Comparison of ENCODE assay signal across 47 mouse cellular contexts in genomic region chr19:12671051-12671450, GRCm38 (mm10). TPM values are rescaled to one million over a fixed set of nuclear protein-coding genes. Genes with fewer than 3 reads are reported as not detected.
"Had no signal": no experiment of that assay in that cellular context is flagged by ENCODE, and none has a peak within 500 bp of the region (broad histone marks: within the 10 kb centered on the region; RNA-seq: fewer than 3 reads in every experiment).

No protein-coding gene starts in this region.

- H3K9me3 ChIP-seq: limb, embryonic 10.5 days; limb, embryonic 12.5 days; limb, embryonic 13.5 days; limb, embryonic 15.5 days; liver, embryonic 13.5 days; liver, embryonic 15.5 days; lung, embryonic 15.5 days; megakaryocyte, embryonic 14.5 days; midbrain, embryonic 10.5 days; midbrain, embryonic 12.5 days; midbrain, embryonic 13.5 days; midbrain, embryonic 15.5 days; neural tube, embryonic 12.5 days had no signal

- DNase-seq: left cerebral cortex, postnatal 4 days; liver; liver, embryonic 13.5 days; liver, postnatal 0 days; lung, adult 18-20 months; lung, adult 2 months; lung, embryonic 14.5 days; lung, postnatal 10 days; lung, postnatal 14 days; lung, postnatal 36 days; lung, postnatal 4 days; midbrain, embryonic 14.5 days had no signal

- H3K4me3 ChIP-seq: left cerebral cortex, adult 2 months; limb, embryonic 10.5 days; limb, embryonic 12.5 days; limb, embryonic 13.5 days; limb, embryonic 15.5 days; liver, embryonic 13.5 days; liver, embryonic 15.5 days; lung, embryonic 15.5 days; megakaryocyte, embryonic 14.5 days; midbrain, embryonic 10.5 days; midbrain, embryonic 12.5 days; midbrain, embryonic 13.5 days; midbrain, embryonic 15.5 days; myocyte; neural tube, embryonic 12.5 days had no signal

- H3K9ac ChIP-seq: limb, embryonic 12.5 days; limb, embryonic 13.5 days; limb, embryonic 15.5 days; liver, embryonic 13.5 days; liver, embryonic 14.5 days; liver, embryonic 15.5 days; liver, postnatal 0 days; lung, embryonic 14.5 days; lung, embryonic 15.5 days; midbrain, embryonic 12.5 days; midbrain, embryonic 13.5 days; midbrain, embryonic 15.5 days; neural tube, embryonic 12.5 days had no signal

- H3K36me3 ChIP-seq: limb, embryonic 10.5 days; limb, embryonic 12.5 days; limb, embryonic 13.5 days; limb, embryonic 15.5 days; liver, embryonic 13.5 days; liver, embryonic 15.5 days; lung, embryonic 15.5 days; midbrain, embryonic 10.5 days; midbrain, embryonic 12.5 days; midbrain, embryonic 13.5 days; midbrain, embryonic 15.5 days; neural tube, embryonic 12.5 days had no signal

- ATAC-seq: liver, postnatal 0 days; lung, postnatal 0 days; midbrain, embryonic 13.5 days; midbrain, embryonic 15.5 days; midbrain, embryonic 16.5 days had no signal

- H3K27me3 ChIP-seq: limb, embryonic 12.5 days; limb, embryonic 13.5 days; limb, embryonic 15.5 days; liver, embryonic 13.5 days; liver, embryonic 15.5 days; lung, embryonic 15.5 days; megakaryocyte, embryonic 14.5 days; midbrain, embryonic 12.5 days; midbrain, embryonic 13.5 days; midbrain, embryonic 15.5 days; neural tube, embryonic 12.5 days had no signal

- H3K4me1 ChIP-seq: limb, embryonic 10.5 days; limb, embryonic 12.5 days; limb, embryonic 13.5 days; limb, embryonic 15.5 days; liver, embryonic 13.5 days; liver, embryonic 15.5 days; lung, embryonic 15.5 days; megakaryocyte, embryonic 14.5 days; midbrain, embryonic 10.5 days; midbrain, embryonic 12.5 days; midbrain, embryonic 13.5 days; midbrain, embryonic 15.5 days; neural tube, embryonic 12.5 days had no signal

- H3K4me2 ChIP-seq: limb, embryonic 12.5 days; limb, embryonic 13.5 days; limb, embryonic 15.5 days; liver, embryonic 11.5 days; liver, embryonic 13.5 days; liver, embryonic 15.5 days; lung, embryonic 14.5 days; lung, embryonic 15.5 days; midbrain, embryonic 11.5 days; midbrain, embryonic 12.5 days; midbrain, embryonic 13.5 days; midbrain, embryonic 15.5 days; neural tube, embryonic 12.5 days had no signal

- H3K27ac ChIP-seq: left cerebral cortex, adult 2 months; limb, embryonic 10.5 days; limb, embryonic 12.5 days; limb, embryonic 13.5 days; limb, embryonic 15.5 days; liver, embryonic 13.5 days; liver, embryonic 14.5 days; liver, embryonic 15.5 days; lung, embryonic 15.5 days; macrophage; midbrain, embryonic 10.5 days; midbrain, embryonic 12.5 days; midbrain, embryonic 13.5 days; midbrain, embryonic 15.5 days; neural tube, embryonic 12.5 days had no signal

RNA-seq across cellular contexts. Expression of gene Olfr1442, which starts 0.8 kb away (rescaled TPM):
- total RNA-seq: left cerebral cortex, adult 2 months; left cerebral cortex, adult 8-10 months; left cerebral cortex, postnatal 10 days; left cerebral cortex, postnatal 14 days; left cerebral cortex, postnatal 25 days; left cerebral cortex, postnatal 36 days; left cerebral cortex, postnatal 4 days; megakaryocyte progenitor cell, adult 5-6 weeks; megakaryocyte, adult 5-6 weeks; megakaryocyte-erythroid progenitor cell, adult 5-6 weeks; midbrain, postnatal 0 days; monocyte, adult 5-6 weeks had no signal
- polyA plus RNA-seq: limb, embryonic 10.5 days; limb, embryonic 11.5 days; limb, embryonic 12.5 days; limb, embryonic 13.5 days; limb, embryonic 14.5 days; limb, embryonic 15.5 days; liver, embryonic 11.5 days; liver, embryonic 13.5 days; liver, embryonic 14.5 days; liver, embryonic 15.5 days; liver, embryonic 16.5 days; liver, postnatal 0 days; lung, adult 2 months; lung, embryonic 14.5 days; lung, embryonic 15.5 days; lung, embryonic 16.5 days; lung, postnatal 0 days; macrophage; midbrain, embryonic 10.5 days; midbrain, embryonic 11.5 days; midbrain, embryonic 12.5 days; midbrain, embryonic 13.5 days; midbrain, embryonic 14.5 days; midbrain, embryonic 15.5 days; midbrain, embryonic 16.5 days; midbrain, postnatal 0 days; myocyte; neural tube, embryonic 11.5 days; neural tube, embryonic 12.5 days had no signal

RNA-seq across cellular contexts. Expression of gene Olfr1443, which starts 6.9 kb away (rescaled TPM):
- total RNA-seq: left cerebral cortex, adult 2 months; left cerebral cortex, adult 8-10 months; left cerebral cortex, postnatal 10 days; left cerebral cortex, postnatal 14 days; left cerebral cortex, postnatal 25 days; left cerebral cortex, postnatal 36 days; left cerebral cortex, postnatal 4 days; megakaryocyte progenitor cell, adult 5-6 weeks; megakaryocyte, adult 5-6 weeks; megakaryocyte-erythroid progenitor cell, adult 5-6 weeks; midbrain, postnatal 0 days; monocyte, adult 5-6 weeks had no signal
- polyA plus RNA-seq: limb, embryonic 10.5 days; limb, embryonic 11.5 days; limb, embryonic 12.5 days; limb, embryonic 13.5 days; limb, embryonic 14.5 days; limb, embryonic 15.5 days; liver, embryonic 11.5 days; liver, embryonic 13.5 days; liver, embryonic 14.5 days; liver, embryonic 15.5 days; liver, embryonic 16.5 days; liver, postnatal 0 days; lung, adult 2 months; lung, embryonic 14.5 days; lung, embryonic 15.5 days; lung, embryonic 16.5 days; lung, postnatal 0 days; macrophage; midbrain, embryonic 10.5 days; midbrain, embryonic 11.5 days; midbrain, embryonic 12.5 days; midbrain, embryonic 13.5 days; midbrain, embryonic 14.5 days; midbrain, embryonic 15.5 days; midbrain, embryonic 16.5 days; midbrain, postnatal 0 days; myocyte; neural tube, embryonic 11.5 days; neural tube, embryonic 12.5 days had no signal

RNA-seq across cellular contexts. Expression of gene Keg1, which starts 24.5 kb away (rescaled TPM):
- total RNA-seq: left cerebral cortex, adult 2 months; left cerebral cortex, adult 8-10 months; left cerebral cortex, postnatal 10 days; left cerebral cortex, postnatal 14 days; left cerebral cortex, postnatal 25 days; left cerebral cortex, postnatal 36 days; left cerebral cortex, postnatal 4 days; megakaryocyte progenitor cell, adult 5-6 weeks; megakaryocyte, adult 5-6 weeks; megakaryocyte-erythroid progenitor cell, adult 5-6 weeks; midbrain, postnatal 0 days; monocyte, adult 5-6 weeks had no signal
- polyA plus RNA-seq: limb, embryonic 10.5 days; limb, embryonic 11.5 days; limb, embryonic 12.5 days; limb, embryonic 13.5 days; limb, embryonic 14.5 days; limb, embryonic 15.5 days; lung, embryonic 14.5 days; lung, embryonic 16.5 days; lung, postnatal 0 days; macrophage; midbrain, embryonic 10.5 days; midbrain, embryonic 11.5 days; midbrain, embryonic 12.5 days; midbrain, embryonic 13.5 days; midbrain, embryonic 14.5 days; midbrain, embryonic 15.5 days; midbrain, embryonic 16.5 days; midbrain, postnatal 0 days; myocyte; neural tube, embryonic 11.5 days; neural tube, embryonic 12.5 days had no signal

RNA-seq across cellular contexts. Expression of gene Glyat, which starts 37.9 kb away (rescaled TPM):
- total RNA-seq: left cerebral cortex, adult 2 months; left cerebral cortex, adult 8-10 months; left cerebral cortex, postnatal 10 days; left cerebral cortex, postnatal 14 days; left cerebral cortex, postnatal 25 days; left cerebral cortex, postnatal 36 days; left cerebral cortex, postnatal 4 days; megakaryocyte progenitor cell, adult 5-6 weeks; megakaryocyte, adult 5-6 weeks; megakaryocyte-erythroid progenitor cell, adult 5-6 weeks; midbrain, postnatal 0 days; monocyte, adult 5-6 weeks had no signal
- polyA plus RNA-seq: limb, embryonic 10.5 days; limb, embryonic 11.5 days; limb, embryonic 12.5 days; limb, embryonic 13.5 days; limb, embryonic 15.5 days; liver, embryonic 11.5 days; lung, adult 2 months; lung, embryonic 14.5 days; lung, embryonic 15.5 days; lung, embryonic 16.5 days; lung, postnatal 0 days; macrophage; midbrain, embryonic 10.5 days; midbrain, embryonic 11.5 days; midbrain, embryonic 12.5 days; midbrain, embryonic 13.5 days; midbrain, embryonic 14.5 days; midbrain, embryonic 15.5 days; midbrain, embryonic 16.5 days; midbrain, postnatal 0 days; myocyte; neural tube, embryonic 11.5 days; neural tube, embryonic 12.5 days had no signal
